Mouse (Mus musculus) forebrain, embryonic 11.5 days (tissue): Measurements from ENCODE around the gene Rnf212b. TPM values are rescaled to one million over a fixed set of nuclear protein-coding genes. Genes with fewer than 3 reads are reported as not detected.

Experiments used
- ATAC-seq: fragments of 200-750 bp; cut with Nextera tagmentation; replicated peaks from 2 replicates; pipeline ENCODE4 v1.8.0; 2017; ENCODE audit warnings: moderate TSS enrichment; ENCODE audit not compliant: low FRiP score
- DNase-seq: peaks from one replicate; pipeline ENCODE4 v3.0.0-alpha.2; 2017; ENCODE audit warnings: low spot score
- H3K27ac ChIP-seq: fragments of 300-500 bp; sonication (generic); 2 replicates; pipeline ENCODE4 v1.5.1; 2014; ENCODE audit warnings: low read depth, low read length
- H3K27me3 ChIP-seq: fragments of 300-500 bp; sonication (generic); 2 replicates; pipeline ENCODE4 v1.6.1; 2014; ENCODE audit warnings: mild to moderate bottlenecking, low read length, mixed read lengths; ENCODE audit not compliant: control insufficient read depth, insufficient read depth
- H3K36me3 ChIP-seq: fragments of 300-500 bp; sonication (generic); 2 replicates; pipeline ENCODE4 v1.6.1; 2014; ENCODE audit warnings: mild to moderate bottlenecking, low read length, moderate library complexity, mixed read lengths; ENCODE audit not compliant: control insufficient read depth, insufficient read depth
- H3K4me1 ChIP-seq: fragments of 300-500 bp; sonication (generic); replicated peaks from 2 replicates; pipeline ENCODE4 v1.6.1; 2014; ENCODE audit warnings: low read length, mixed read lengths; ENCODE audit not compliant: control insufficient read depth, insufficient read depth
- H3K4me2 ChIP-seq: fragments of 300-500 bp; sonication (generic); 2 replicates; pipeline ENCODE4 v1.6.1; 2014; ENCODE audit warnings: low read depth, mild to moderate bottlenecking, low read length, moderate library complexity, mixed read lengths; ENCODE audit not compliant: severe bottlenecking
- H3K4me3 ChIP-seq: fragments of 300-500 bp; sonication (generic); 2 replicates; pipeline ENCODE4 v1.5.1; 2014; ENCODE audit warnings: low read depth, low read length
- H3K9ac ChIP-seq: fragments of 300-500 bp; sonication (generic); 2 replicates; pipeline ENCODE4 v1.6.1; 2014; ENCODE audit warnings: low read length
- H3K9me3 ChIP-seq: fragments of 300-500 bp; sonication (generic); 2 replicates; pipeline ENCODE4 v1.6.1; 2016; ENCODE audit warnings: low read length, mixed read lengths; ENCODE audit not compliant: control insufficient read depth
- WGBS: fragments of 180-500 bp; shearing (Covaris S2); extraction: QIAGEN DNeasy Blood & Tissue Kit; methylation state at CpG from one replicate; pipeline ENCODE4 v1.1.7; 2014; 5-methylcytosine and 5-hydroxymethylcytosine counted together
- polyA plus RNA-seq: library from polyadenylated mRNA; unstranded; fragments of >200 nt; fragmentation: Nextera tagmentation; extraction: Ambion mirVana; gene quantifications from 2 replicates; pipeline ENCODE4 v1.2.1, GENCODE M21; 2014

The Rnf212b gene
- polyA plus RNA-seq, 1 experiment from 2014 or later, result not detected

GRCm38 (mm10) chr14:54885309-54885708 is 71.4 kb downstream of the Rnf212b start:
- Histone ChIP-seq H3K36me3 (no peaks in the 10 kb centered on the region), H3K4me1 (peaks cover 11% of the 10 kb centered on the region; the same call in 1 of the 2 replicates), H3K4me3 (no peak overlapping the region), H3K4me2 (no peak overlapping the region), H3K27ac (no peak overlapping the region), H3K9ac (no peak overlapping the region), H3K9me3 (no peaks in the 10 kb centered on the region), H3K27me3 (no peaks in the 10 kb centered on the region)
- ATAC-seq (no peak), DNase-seq (no peak)
- WGBS, result 93% methylated on average over 11 of the region's 11 CpGs

DNA sequence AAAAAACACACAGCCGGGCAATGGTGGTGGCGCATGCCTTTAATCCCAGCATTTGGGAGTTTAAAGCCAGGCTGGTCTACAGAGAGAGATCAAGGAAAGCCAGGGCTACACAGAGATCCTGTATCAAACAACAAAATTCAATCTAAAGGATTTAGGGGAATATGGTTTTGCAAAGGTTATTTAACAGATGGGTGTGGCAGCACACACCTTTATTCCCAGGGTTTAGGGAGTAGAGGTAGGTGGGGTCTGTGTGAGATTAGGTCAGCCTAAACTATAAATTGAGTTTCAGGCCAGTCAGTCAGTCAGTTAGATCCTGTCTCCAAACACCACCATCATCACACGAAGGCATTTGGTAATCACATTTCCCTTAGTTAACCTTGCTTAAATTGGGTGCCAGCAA is 78.3 kb downstream of the Rnf212b start, which contains the start of gene Pabpn1:
Pabpn1 (plus strand) TSS at position 301 of the 400 bp plus-strand sequence.
- ATAC-seq (no peak), DNase-seq (no peak)
- H3K9ac ChIP-seq, result peak within 1 kb of the TSS; percentile 52
- WGBS, result 93% methylated on average over 3 of the region's 3 CpGs
- H3K4me1 ChIP-seq, result peaks cover 7% of the 10 kb centered on the region
- H3K27me3 ChIP-seq, result no peaks in the 10 kb centered on the region
- H3K4me2 ChIP-seq, result peak within 1 kb of the TSS; percentile 53
- H3K27ac ChIP-seq, result peak within 1 kb of the TSS; percentile 69; the same call in 1 of the 2 replicates
- peak within 1 kb of the TSS; percentile 99 for H3K4me3 ChIP-seq
- peaks cover 7% of the 10 kb centered on the region for H3K36me3 ChIP-seq
- no peaks in the 10 kb centered on the region for H3K9me3 ChIP-seq

DNA sequence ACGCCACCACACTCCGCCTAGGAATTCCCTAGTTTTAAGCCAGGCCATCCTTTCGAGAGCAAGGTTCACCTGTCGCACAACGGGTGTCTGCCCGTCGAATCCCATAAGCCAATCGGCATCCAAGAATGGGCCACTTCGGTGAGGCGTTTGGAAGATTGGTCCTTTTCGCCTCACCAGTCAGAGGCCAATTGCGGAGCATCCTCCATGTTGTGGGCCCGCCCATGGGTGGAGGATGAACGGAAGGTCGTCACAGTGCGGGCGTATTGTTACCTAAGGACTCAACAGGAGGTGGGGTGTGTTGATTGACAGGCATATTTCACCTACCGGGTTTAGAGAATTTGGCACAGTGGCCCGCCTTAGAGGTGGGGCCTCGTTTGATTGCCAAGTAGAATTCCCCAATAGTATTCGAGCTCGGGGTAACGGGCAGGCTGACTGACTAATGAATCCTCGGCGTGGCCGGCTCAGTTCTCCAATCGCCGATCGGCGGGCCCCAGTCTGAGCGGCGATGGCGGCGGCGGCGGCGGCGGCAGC is 79.8 kb downstream of the Rnf212b start:
- under 1% methylated on average over 38 of the region's 38 CpGs for WGBS
- Histone ChIP-seq H3K4me2 (peak overlapping the region; percentile 53), H3K4me1 (peaks cover 7% of the 10 kb centered on the region), H3K27me3 (no peaks in the 10 kb centered on the region), H3K27ac (peak overlapping the region; percentile 92), H3K9ac (peak overlapping the region; percentile 99), H3K36me3 (peaks cover 8% of the 10 kb centered on the region), H3K9me3 (no peaks in the 10 kb centered on the region), H3K4me3 (peak overlapping the region; percentile 99)
- ATAC-seq (peak; percentile 98), DNase-seq (peak; percentile 97)

GRCm38 (mm10) chr14:54894296-54895151 is 80.6 kb downstream of the Rnf212b start:
- DNase-seq (peak; percentile 86), ATAC-seq (peak; percentile 67)
- H3K27ac ChIP-seq, result peak overlapping the region; percentile 92
- no peaks in the 10 kb centered on the region for H3K9me3 ChIP-seq
- H3K36me3 ChIP-seq, result peaks cover 8% of the 10 kb centered on the region
- H3K4me1 ChIP-seq, result peaks cover 7% of the 10 kb centered on the region
- H3K4me3 ChIP-seq, result peak overlapping the region; percentile 99
- no peaks in the 10 kb centered on the region for H3K27me3 ChIP-seq
- WGBS, result under 1% methylated on average over 54 of the region's 54 CpGs
- H3K9ac ChIP-seq, result peak overlapping the region; percentile 99
- H3K4me2 ChIP-seq, result peak overlapping the region; percentile 79

GRCm38 (mm10) chr14:54897445-54897844 is 83.5 kb downstream of the Rnf212b start:
- H3K4me2 ChIP-seq, result no peak overlapping the region
- no peak overlapping the region for H3K27ac ChIP-seq
- no peak for ATAC-seq
- DNase-seq, result no peak
- H3K27me3 ChIP-seq, result no peaks in the 10 kb centered on the region
- H3K4me1 ChIP-seq, result peaks cover 7% of the 10 kb centered on the region
- no peaks in the 10 kb centered on the region for H3K9me3 ChIP-seq
- 65% methylated on average over 2 of the region's 2 CpGs for WGBS
- no peak overlapping the region for H3K9ac ChIP-seq
- H3K36me3 ChIP-seq, result peaks cover 8% of the 10 kb centered on the region
- no peak overlapping the region for H3K4me3 ChIP-seq

GRCm38 (mm10) chr14:54900383-54900782 is 86.4 kb downstream of the Rnf212b start:
- H3K27ac ChIP-seq, result no peak overlapping the region
- H3K4me3 ChIP-seq, result no peak overlapping the region
- peaks cover 8% of the 10 kb centered on the region for H3K36me3 ChIP-seq
- ATAC-seq (peak; percentile 64), DNase-seq (peak; percentile 72)
- no peak overlapping the region for H3K4me2 ChIP-seq
- H3K4me1 ChIP-seq, result peaks cover 5% of the 10 kb centered on the region
- under 1% methylated on average over 3 of the region's 3 CpGs for WGBS
- H3K9me3 ChIP-seq, result no peaks in the 10 kb centered on the region
- H3K9ac ChIP-seq, result no peak overlapping the region
- no peaks in the 10 kb centered on the region for H3K27me3 ChIP-seq

- DNase-seq, result no peak
- Histone ChIP-seq H3K27me3 (no peaks in the 10 kb centered on the region), H3K4me1 (no peaks in the 10 kb centered on the region), H3K4me3 (no peak overlapping the region), H3K36me3 (peaks cover 3% of the 10 kb centered on the region; the same call in 1 of the 2 replicates), H3K9me3 (no peaks in the 10 kb centered on the region), H3K27ac (no peak overlapping the region), H3K9ac (no peak overlapping the region), H3K4me2 (no peak overlapping the region)
- WGBS, result 94% methylated on average over 4 of the region's 4 CpGs
- no peak for ATAC-seq
These were observed 89.7 kb downstream of the Rnf212b start for GRCm38 (mm10) chr14:54903641-54904040.
